Mouse (Mus musculus): ENCODE data around the gene Dcxr.
A peak's percentile ranks its signal among the peaks of the same experiment; 100 is the strongest.

- TF ChIP-seq POLR2A (IDR thresholded peaks at IDR 0.05; ENCODE audit: control insufficient read depth, low read depth, low read length), result peak; percentile 66; the same call in 1 of the 2 replicates
- no peak; the same call in 1 of the 2 replicates for TF ChIP-seq CTCF (IDR thresholded peaks at IDR 0.05; ENCODE audit: control insufficient read depth, insufficient read depth, insufficient replicate concordance, low read depth, low read length)
These were observed 13.2 kb downstream of the Dcxr start, which contains the start of the genes Cenpx and Lrrc45 for GRCm38 (mm10) chr11:120713580-120714518.

All from testis, adult 2 months (tissue).